Mouse (Mus musculus): ENCODE results near the gene Slc11a1.
A peak's percentile ranks its signal among the peaks of the same experiment; 100 is the strongest.

- no peak for TF ChIP-seq POLR2A (IDR thresholded peaks at IDR 0.05; ENCODE audit: insufficient read depth, low read depth, low read length)
- peak; percentile 22; the same call in 1 of the 2 replicates for TF ChIP-seq CTCF (IDR thresholded peaks at IDR 0.05; ENCODE audit: insufficient read depth, low read depth, low read length)
Observed at GRCm38 (mm10) chr1:74361812-74362211, 13.2 kb upstream of the Slc11a1 start, which contains the start of gene Catip.
